ENCODE assay signal across 13 mouse cellular contexts in genomic region chr10:21042821-21043220, GRCm38 (mm10).
"Had no signal": no experiment of that assay in that cellular context is flagged by ENCODE, and none has a peak within 500 bp of the region (broad histone marks: within the 10 kb centered on the region; RNA-seq: fewer than 3 reads in every experiment).

No protein-coding gene starts in this region.

- ATAC-seq: midbrain, embryonic 16.5 days had no signal

- DNase-seq: lung, adult 18-20 months; lung, embryonic 14.5 days; lung, postnatal 10 days; lung, postnatal 4 days; midbrain, embryonic 14.5 days; retina, postnatal 1 day; right cerebral cortex, adult 18-20 months; right cerebral cortex, postnatal 25 days; right cerebral cortex, postnatal 4 days; spleen, adult 18-20 months; thymus, adult 18-20 months; thymus, postnatal 25 days had no signal
